Mouse (Mus musculus): Measurements from ENCODE around the gene Srrm1.

DNA sequence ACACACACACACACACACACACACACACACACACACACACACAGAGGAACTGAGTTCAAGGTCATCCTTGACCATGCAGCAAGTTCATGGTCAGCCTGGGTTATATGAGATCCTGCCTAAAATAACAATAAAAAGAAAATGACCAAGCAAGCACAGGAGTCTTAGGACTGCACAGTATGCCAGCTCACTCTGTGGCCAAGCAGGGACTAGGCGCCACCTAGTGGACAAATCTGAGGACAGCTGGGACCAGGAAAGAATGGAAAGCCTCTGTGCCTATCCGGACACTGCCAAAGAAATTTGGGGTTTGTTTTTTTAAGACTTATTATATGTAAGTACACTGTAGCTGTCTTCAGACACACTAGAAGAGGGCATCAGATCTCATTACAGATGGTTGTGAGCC lies 35.2 kb downstream of the Srrm1 start:
- TF ChIP-seq POLR2A (IDR thresholded peaks at IDR 0.05; ENCODE audit: insufficient read depth, low read length) (no peak), EP300 (IDR thresholded peaks at IDR 0.05; ENCODE audit: insufficient read depth, low read depth, low read length) (no peak)
